Mouse (Mus musculus) forebrain, postnatal 0 days (tissue): Measurements from ENCODE around the gene Wbp4. TPM values are rescaled to one million over a fixed set of nuclear protein-coding genes. Genes with fewer than 3 reads are reported as not detected.

Experiments
- ATAC-seq: fragments of 200-750 bp; cut with Nextera tagmentation; 2 replicates; pipeline ENCODE4 v1.8.0; 2017; ENCODE audit warnings: mild to moderate bottlenecking, moderate library complexity
- DNase-seq: peaks from one replicate; pipeline ENCODE4 v3.0.0-alpha.2; 2015
- H3K27ac ChIP-seq: fragments of 300-500 bp; sonication (generic); 2 replicates; pipeline ENCODE4 v1.5.1; 2014; ENCODE audit warnings: low read depth, mild to moderate bottlenecking, antibody characterized with exemption, low read length, moderate library complexity, mixed read lengths
- H3K27me3 ChIP-seq: fragments of 300-500 bp; sonication (generic); 2 replicates; pipeline ENCODE4 v1.6.1; 2014; ENCODE audit warnings: mild to moderate bottlenecking, low read length, mixed read lengths; ENCODE audit not compliant: insufficient read depth
- H3K36me3 ChIP-seq: fragments of 300-500 bp; sonication (generic); 2 replicates; pipeline ENCODE4 v1.6.1; 2014; ENCODE audit warnings: mild to moderate bottlenecking, moderate library complexity; ENCODE audit not compliant: insufficient read depth
- H3K4me1 ChIP-seq: fragments of 300-500 bp; sonication (generic); 2 replicates; pipeline ENCODE4 v1.6.1; 2014; ENCODE audit warnings: antibody characterized with exemption; ENCODE audit not compliant: insufficient read depth
- H3K4me2 ChIP-seq: fragments of 300-500 bp; sonication (generic); 2 replicates; pipeline ENCODE4 v1.6.1; 2014; ENCODE audit warnings: low read depth, mild to moderate bottlenecking, moderate library complexity
- H3K4me3 ChIP-seq: fragments of 300-500 bp; sonication (generic); 2 replicates; pipeline ENCODE4 v1.5.1; 2014; ENCODE audit warnings: low read depth, low read length, mixed read lengths
- H3K9ac ChIP-seq: fragments of 300-500 bp; sonication (generic); 2 replicates; pipeline ENCODE4 v1.6.1; 2014; ENCODE audit warnings: mild to moderate bottlenecking
- H3K9me3 ChIP-seq: fragments of 300-500 bp; sonication (generic); 2 replicates; pipeline ENCODE4 v1.6.1; 2016; ENCODE audit warnings: low read length
- CTCF ChIP-seq: sonication (generic); IDR thresholded peaks from 2 replicates; pipeline ENCODE4 v1.5.1; 2016; ENCODE audit warnings: antibody characterized with exemption, control low read depth, low read depth
- WGBS: fragments of 180-500 bp; shearing (Covaris S2); extraction: QIAGEN DNeasy Blood & Tissue Kit; methylation state at CpG from one replicate; pipeline ENCODE4 v1.1.7; 2014; 5-methylcytosine and 5-hydroxymethylcytosine counted together
- polyA plus RNA-seq: library from polyadenylated mRNA; unstranded; fragments of >200 nt; fragmentation: Nextera tagmentation; extraction: Ambion mirVana; gene quantifications from 2 replicates; pipeline ENCODE4 v1.2.1, GENCODE M21; 2015
- total RNA-seq: library from RNA; depleted of rRNA; stranded (reverse); fragments of >200 nt; gene quantifications from 2 replicates; pipeline ENCODE4 v1.2.3, GENCODE M21; 2014; rRNA removed

Wbp4 gene
- total and polyA plus RNA-seq, 2 experiments from 2014 or later: 44.8 to 50.6 TPM

- H3K4me2 ChIP-seq: no peak overlapping the region
- no peak overlapping the region for H3K9ac ChIP-seq
- H3K4me3 ChIP-seq: no peak overlapping the region
- TF ChIP-seq CTCF: no peak
- H3K27me3 ChIP-seq: no peaks in the 10 kb centered on the region
- ATAC-seq: no peak
- H3K27ac ChIP-seq: no peak overlapping the region
- peaks cover 24% of the 10 kb centered on the region for H3K36me3 ChIP-seq
- 68% methylated on average over 20 of the region's 20 CpGs for WGBS
- no peak for DNase-seq
- no peaks in the 10 kb centered on the region for H3K4me1 ChIP-seq
- no peaks in the 10 kb centered on the region for H3K9me3 ChIP-seq
These were observed 61.1 kb downstream of the Wbp4 start for GRCm38 (mm10) chr14:79420083-79420685.

- H3K4me1 ChIP-seq: no peaks in the 10 kb centered on the region
- no peak overlapping the region for H3K4me3 ChIP-seq
- DNase-seq (no peak), ATAC-seq (no peak)
- no peak overlapping the region for H3K27ac ChIP-seq
- no peaks in the 10 kb centered on the region for H3K9me3 ChIP-seq
- no peak overlapping the region for H3K9ac ChIP-seq
- H3K36me3 ChIP-seq: peaks cover 10% of the 10 kb centered on the region
- 83% methylated on average over 6 of the region's 6 CpGs for WGBS
- H3K4me2 ChIP-seq: no peak overlapping the region
- no peaks in the 10 kb centered on the region for H3K27me3 ChIP-seq
- TF ChIP-seq CTCF: no peak
These were observed 68.2 kb downstream of the Wbp4 start for GRCm38 (mm10) chr14:79413121-79413520.

GRCm38 (mm10) chr14:79410662-79411061, 70.7 kb downstream of the Wbp4 start:
- no peak for TF ChIP-seq CTCF
- no peak overlapping the region for H3K9ac ChIP-seq
- WGBS: 80% methylated on average over 2 of the region's 2 CpGs

More at GRCm38 (mm10) chr14:79410662-79411061, 70.7 kb downstream of the Wbp4 start:
- DNase-seq (no peak), ATAC-seq (no peak)
- H3K27ac ChIP-seq: no peak overlapping the region
- H3K4me1 ChIP-seq: no peaks in the 10 kb centered on the region
- no peaks in the 10 kb centered on the region for H3K9me3 ChIP-seq
- H3K4me3 ChIP-seq: no peak overlapping the region
- no peak overlapping the region for H3K4me2 ChIP-seq
- no peaks in the 10 kb centered on the region for H3K27me3 ChIP-seq
- peaks cover 6% of the 10 kb centered on the region for H3K36me3 ChIP-seq

Other genes starting within 250 kb of the Wbp4 start
- gene Zfp957, start 234.2 kb downstream of the Wbp4 start, total RNA-seq: not detected in 2 replicates
- gene Zfp957, start 234.2 kb downstream of the Wbp4 start, polyA plus RNA-seq: not detected in 2 replicates
- 33.3 and 55.5 TPM in 2 replicates for gene Rgcc, start 179.9 kb downstream of the Wbp4 start, total RNA-seq
- gene Rgcc, start 179.9 kb downstream of the Wbp4 start, polyA plus RNA-seq: 31.2 and 33.9 TPM in 2 replicates
- 5.7 and 10.9 TPM in 2 replicates for gene Naa16, start 90.7 kb downstream of the Wbp4 start, total RNA-seq
- gene Naa16, start 90.7 kb downstream of the Wbp4 start, polyA plus RNA-seq: 8.5 and 10.5 TPM in 2 replicates
- 6.9 and 7.4 TPM in 2 replicates for gene Mtrf1, start 83.7 kb downstream of the Wbp4 start, total RNA-seq
- 10.5 and 10.8 TPM in 2 replicates for gene Mtrf1, start 83.7 kb downstream of the Wbp4 start, polyA plus RNA-seq
- 34.2 and 40.7 TPM in 2 replicates for gene Kbtbd7, start 55.0 kb downstream of the Wbp4 start, total RNA-seq
- gene Kbtbd7, start 55.0 kb downstream of the Wbp4 start, polyA plus RNA-seq: 10.7 and 13.7 TPM in 2 replicates
- 1.5 and 3.7 TPM in 2 replicates for gene Kbtbd6, start 29.7 kb downstream of the Wbp4 start, total RNA-seq
- 1.0 and 1.2 TPM in 2 replicates for gene Kbtbd6, start 29.7 kb downstream of the Wbp4 start, polyA plus RNA-seq
- gene Elf1, start 326 bp downstream of the Wbp4 start, total RNA-seq: 5.1 and 8.9 TPM in 2 replicates
- gene Elf1, start 326 bp downstream of the Wbp4 start, polyA plus RNA-seq: 1.6 and 2.3 TPM in 2 replicates
- 41.5 and 50.9 TPM in 2 replicates for gene Sugt1, start 106.2 kb upstream of the Wbp4 start, total RNA-seq
- 93.7 and 107 TPM in 2 replicates for gene Sugt1, start 106.2 kb upstream of the Wbp4 start, polyA plus RNA-seq
- 0.62 and 6.8 TPM in 2 replicates for gene Cnmd, start 180.7 kb upstream of the Wbp4 start, total RNA-seq
- 3.4 and 5.5 TPM in 2 replicates for gene Cnmd, start 180.7 kb upstream of the Wbp4 start, polyA plus RNA-seq